Mouse (Mus musculus) stomach, embryonic 16.5 days (tissue): ENCODE data around the gene Ip6k3. TPM values are rescaled to one million over a fixed set of nuclear protein-coding genes. Genes with fewer than 3 reads are reported as not detected.

Experiments
- ATAC-seq: fragments of 200-750 bp; cut with Nextera tagmentation; 2 replicates; pipeline ENCODE4 v1.8.0; 2017; ENCODE audit warnings: moderate number of reproducible peaks, moderate TSS enrichment; ENCODE audit not compliant: insufficient read depth, low FRiP score
- H3K27ac ChIP-seq: fragments of 300-500 bp; sonication (generic); 2 replicates; pipeline ENCODE4 v1.5.1; 2014; ENCODE audit warnings: low read length
- H3K27me3 ChIP-seq: fragments of 300-500 bp; sonication (generic); 2 replicates; pipeline ENCODE4 v1.6.1; 2014; ENCODE audit warnings: low read length, control low read depth, mixed read lengths; ENCODE audit not compliant: control insufficient read depth, insufficient read depth
- H3K36me3 ChIP-seq: fragments of 300-500 bp; sonication (generic); 2 replicates; pipeline ENCODE4 v1.6.1; 2014; ENCODE audit warnings: low read length; ENCODE audit not compliant: control insufficient read depth, insufficient read depth
- H3K4me1 ChIP-seq: fragments of 300-500 bp; sonication (generic); 2 replicates; pipeline ENCODE4 v1.6.1; 2014; ENCODE audit warnings: low read length, control low read depth, mixed read lengths; ENCODE audit not compliant: control insufficient read depth, insufficient read depth
- H3K4me2 ChIP-seq: fragments of 300-500 bp; sonication (generic); 2 replicates; pipeline ENCODE4 v1.6.1; 2014; ENCODE audit warnings: low read depth, low read length, mixed read lengths
- H3K4me3 ChIP-seq: fragments of 300-500 bp; sonication (generic); replicated peaks from 2 replicates; pipeline ENCODE4 v1.5.1; 2014; ENCODE audit warnings: mild to moderate bottlenecking, low read length
- H3K9ac ChIP-seq: fragments of 300-500 bp; sonication (generic); 2 replicates; pipeline ENCODE4 v1.6.1; 2014; ENCODE audit warnings: low read length
- H3K9me3 ChIP-seq: fragments of 300-500 bp; sonication (generic); replicated peaks from 2 replicates; pipeline ENCODE4 v1.6.1; 2016; ENCODE audit warnings: low read length, control low read depth; ENCODE audit not compliant: control insufficient read depth
- WGBS: fragments of 180-500 bp; shearing (Covaris S2); extraction: QIAGEN DNeasy Blood & Tissue Kit; methylation state at CpG from one replicate; pipeline ENCODE4 v1.1.7; 2014; 5-methylcytosine and 5-hydroxymethylcytosine counted together
- polyA plus RNA-seq: library from polyadenylated mRNA; unstranded; fragments of >200 nt; fragmentation: Nextera tagmentation; extraction: Ambion mirVana; gene quantifications from 2 replicates; pipeline ENCODE4 v1.2.1, GENCODE M21; 2015

The Ip6k3 gene
- polyA plus RNA-seq, 1 experiment from 2014 or later: 1.3 TPM

GRCm38 (mm10) chr17:27150871-27151270, 16.7 kb downstream of the Ip6k3 start:
- Histone ChIP-seq H3K27me3 (no peaks in the 10 kb centered on the region), H3K4me1 (peaks cover 21% of the 10 kb centered on the region; the same call in 1 of the 2 replicates), H3K9me3 (no peaks in the 10 kb centered on the region), H3K4me3 (no peak overlapping the region), H3K9ac (no peak overlapping the region), H3K27ac (no peak overlapping the region), H3K4me2 (no peak overlapping the region), H3K36me3 (no peaks in the 10 kb centered on the region)
- ATAC-seq: no peak
- WGBS: 66% methylated on average over 7 of the region's 7 CpGs

- 12% methylated on average over 8 of the region's 8 CpGs for WGBS
- Histone ChIP-seq H3K4me2 (no peak overlapping the region), H3K9ac (no peak overlapping the region)
Measured at GRCm38 (mm10) chr17:27146323-27146923, 21.2 kb downstream of the Ip6k3 start.

DNA sequence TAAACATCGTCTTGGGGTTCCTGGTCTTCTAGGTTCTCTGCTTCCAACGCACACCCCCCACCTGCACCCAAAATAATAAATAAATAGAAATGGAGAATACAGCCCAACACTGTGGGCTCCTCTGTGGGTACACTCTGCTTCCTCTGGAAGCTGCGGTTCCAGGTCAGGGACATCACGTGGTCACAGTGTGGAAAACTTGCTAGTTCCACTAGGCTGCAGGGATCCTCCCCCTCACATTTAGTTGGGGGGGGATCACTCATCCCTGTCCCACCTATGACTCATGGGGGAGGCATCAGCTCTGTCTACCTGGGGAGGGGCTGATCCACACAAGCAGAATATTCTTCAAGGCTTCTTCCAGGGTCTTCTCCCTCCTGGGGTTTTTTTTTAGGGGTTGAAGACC, 23.4 kb downstream of the Ip6k3 start:
- peaks cover 11% of the 10 kb centered on the region; the same call in 1 of the 2 replicates for H3K4me1 ChIP-seq
- H3K9me3 ChIP-seq: no peaks in the 10 kb centered on the region
- H3K4me2 ChIP-seq: no peak overlapping the region
- H3K27ac ChIP-seq: no peak overlapping the region
- no peak for ATAC-seq
- H3K36me3 ChIP-seq: no peaks in the 10 kb centered on the region
- no peaks in the 10 kb centered on the region for H3K27me3 ChIP-seq
- H3K4me3 ChIP-seq: no peak overlapping the region
- no peak overlapping the region for H3K9ac ChIP-seq
- 64% methylated on average over 4 of the region's 4 CpGs for WGBS

More at GRCm38 (mm10) chr17:27146323-27146923, 21.2 kb downstream of the Ip6k3 start:
- Histone ChIP-seq H3K4me3 (no peak overlapping the region), H3K36me3 (no peaks in the 10 kb centered on the region), H3K4me1 (peaks cover 11% of the 10 kb centered on the region; the same call in 1 of the 2 replicates), H3K9me3 (no peaks in the 10 kb centered on the region), H3K27ac (no peak overlapping the region), H3K27me3 (no peaks in the 10 kb centered on the region)
- ATAC-seq: no peak

- no peaks in the 10 kb centered on the region for H3K9me3 ChIP-seq
- no peak overlapping the region for H3K4me3 ChIP-seq
- WGBS: 24% methylated on average over 10 of the region's 10 CpGs
- H3K4me2 ChIP-seq: peak overlapping the region; percentile 42
- H3K27ac ChIP-seq: peak overlapping the region; percentile 72
- ATAC-seq: peak; percentile 74
- H3K9ac ChIP-seq: peak overlapping the region; percentile 52
- no peaks in the 10 kb centered on the region for H3K27me3 ChIP-seq
- peaks cover 11% of the 10 kb centered on the region; the same call in 1 of the 2 replicates for H3K4me1 ChIP-seq
- H3K36me3 ChIP-seq: no peaks in the 10 kb centered on the region
Measured at GRCm38 (mm10) chr17:27141971-27142450, 25.6 kb downstream of the Ip6k3 start.

GRCm38 (mm10) chr17:27140262-27140661, 27.3 kb downstream of the Ip6k3 start:
- no peak overlapping the region for H3K27ac ChIP-seq
- H3K27me3 ChIP-seq: no peaks in the 10 kb centered on the region
- H3K36me3 ChIP-seq: no peaks in the 10 kb centered on the region
- peaks cover 4% of the 10 kb centered on the region; the same call in 1 of the 2 replicates for H3K9me3 ChIP-seq
- ATAC-seq: no peak
- no peak overlapping the region for H3K4me2 ChIP-seq
- no peak overlapping the region for H3K9ac ChIP-seq
- 60% methylated on average over 9 of the region's 9 CpGs for WGBS
- H3K4me1 ChIP-seq: peaks cover 7% of the 10 kb centered on the region; the same call in 1 of the 2 replicates
- no peak overlapping the region for H3K4me3 ChIP-seq

GRCm38 (mm10) chr17:27139304-27139703, 28.3 kb downstream of the Ip6k3 start:
- Histone ChIP-seq H3K27ac (no peak overlapping the region), H3K9ac (no peak overlapping the region), H3K9me3 (peaks cover 4% of the 10 kb centered on the region; the same call in 1 of the 2 replicates), H3K4me2 (no peak overlapping the region), H3K4me1 (peaks cover 7% of the 10 kb centered on the region; the same call in 1 of the 2 replicates), H3K36me3 (no peaks in the 10 kb centered on the region), H3K27me3 (no peaks in the 10 kb centered on the region), H3K4me3 (no peak overlapping the region)
- 55% methylated on average over 7 of the region's 7 CpGs for WGBS
- ATAC-seq: no peak

- no peak for ATAC-seq
- Histone ChIP-seq H3K27me3 (no peaks in the 10 kb centered on the region), H3K4me2 (no peak overlapping the region), H3K9ac (no peak overlapping the region), H3K27ac (no peak overlapping the region), H3K36me3 (no peaks in the 10 kb centered on the region), H3K4me3 (no peak overlapping the region), H3K4me1 (peaks cover 10% of the 10 kb centered on the region; the same call in 1 of the 2 replicates), H3K9me3 (peaks cover 4% of the 10 kb centered on the region; the same call in 1 of the 2 replicates)
- WGBS: 83% methylated on average over 9 of the region's 9 CpGs
Measured at GRCm38 (mm10) chr17:27138396-27138795, 29.2 kb downstream of the Ip6k3 start.

DNA sequence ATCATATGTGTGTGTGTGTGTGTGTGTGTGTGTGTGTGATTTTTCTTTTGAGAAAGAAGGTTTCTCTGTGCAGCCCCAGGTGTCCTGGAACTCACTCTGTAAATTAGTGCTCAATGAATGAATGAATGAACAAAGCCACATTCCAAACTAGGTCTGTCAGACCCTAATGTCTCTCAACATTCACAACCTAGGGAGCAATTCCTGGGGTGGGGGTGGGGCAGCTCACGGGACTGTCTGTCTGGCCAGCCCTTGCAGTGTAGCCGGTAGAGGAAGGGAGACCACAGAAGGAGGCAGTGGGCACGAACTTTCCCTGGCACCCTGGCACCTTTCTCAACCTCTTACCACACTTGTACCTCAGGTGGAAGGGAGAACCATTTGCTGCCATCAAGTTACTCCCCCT, 32.9 kb downstream of the Ip6k3 start:
- Histone ChIP-seq H3K4me1 (peaks cover 26% of the 10 kb centered on the region), H3K27me3 (no peaks in the 10 kb centered on the region), H3K36me3 (no peaks in the 10 kb centered on the region), H3K27ac (no peak overlapping the region), H3K9me3 (peaks cover 4% of the 10 kb centered on the region; the same call in 1 of the 2 replicates), H3K4me3 (no peak overlapping the region), H3K9ac (no peak overlapping the region), H3K4me2 (no peak overlapping the region)
- no peak for ATAC-seq
- 26% methylated on average over 3 of the region's 3 CpGs for WGBS

GRCm38 (mm10) chr17:27134187-27134586, 33.4 kb downstream of the Ip6k3 start:
- H3K9me3 ChIP-seq: peaks cover 4% of the 10 kb centered on the region; the same call in 1 of the 2 replicates
- peaks cover 26% of the 10 kb centered on the region for H3K4me1 ChIP-seq
- 23% methylated on average over 9 of the region's 9 CpGs for WGBS
- peak overlapping the region; percentile 77 for H3K4me3 ChIP-seq
- no peaks in the 10 kb centered on the region for H3K27me3 ChIP-seq
- ATAC-seq: no peak
- no peaks in the 10 kb centered on the region for H3K36me3 ChIP-seq
- peak overlapping the region; percentile 68 for H3K4me2 ChIP-seq
- H3K27ac ChIP-seq: no peak overlapping the region
- peak overlapping the region; percentile 81 for H3K9ac ChIP-seq
